Comparison of ENCODE assay signal across 13 mouse cellular contexts in genomic region chr10:60373543-60373936, GRCm38 (mm10). TPM values are rescaled to one million over a fixed set of nuclear protein-coding genes. Genes with fewer than 3 reads are reported as not detected.
DNase-seq lines count a peak whose midpoint lies in the region; ATAC-seq and TF ChIP-seq lines count a peak whose summit lies in the region.
"Had no signal": no experiment of that assay in that cellular context is flagged by ENCODE, and none has a peak within 500 bp of the region (broad histone marks: within the 10 kb centered on the region; RNA-seq: fewer than 3 reads in every experiment).

No protein-coding gene starts in this region.

- H3K4me2 ChIP-seq in heart, postnatal 0 days (ENCODE audit: low read depth, low read length) = no peak overlapping the region
- no peak overlapping the region for H3K4me2 ChIP-seq in lung, postnatal 0 days (replicated peaks; ENCODE audit: low read depth, low read length)
- H3K4me2 ChIP-seq in embryonic facial prominence, embryonic 11.5 days (ENCODE audit: low read depth, low read length) = no peak overlapping the region
- H3K4me2 ChIP-seq in limb, embryonic 13.5 days (replicated peaks) = no peak overlapping the region
- H3K4me2 ChIP-seq: forebrain, embryonic 13.5 days had no signal

- H3K27me3 ChIP-seq in heart, postnatal 0 days (ENCODE audit: control insufficient read depth, insufficient read depth, low read length) = no peaks in the 10 kb centered on the region
- H3K27me3 ChIP-seq in lung, postnatal 0 days (replicated peaks; ENCODE audit: insufficient read depth, low read length) = no peaks in the 10 kb centered on the region
- no peaks in the 10 kb centered on the region for H3K27me3 ChIP-seq in embryonic facial prominence, embryonic 11.5 days (ENCODE audit: control insufficient read depth, insufficient read depth, low read length)
- no peaks in the 10 kb centered on the region for H3K27me3 ChIP-seq in limb, embryonic 13.5 days
- H3K27me3 ChIP-seq: forebrain, embryonic 13.5 days had no signal

- no peak for TF ChIP-seq EP300 in heart, postnatal 0 days (IDR thresholded peaks at IDR 0.05; ENCODE audit: low read depth)
- no peak for TF ChIP-seq EP300 in lung, postnatal 0 days (IDR thresholded peaks at IDR 0.05)

- no peak for DNase-seq in heart, postnatal 0 days (ENCODE audit: low spot score)
- DNase-seq in heart, postnatal 25 days (ENCODE audit: low spot score) = no peak
- no peak for DNase-seq in lung, postnatal 0 days (ENCODE audit: low spot score)
- no peak for DNase-seq in lung, postnatal 14 days
- peak; percentile 72 for DNase-seq in embryonic facial prominence, embryonic 11.5 days (ENCODE audit: low spot score)
- no peak for DNase-seq in testis, postnatal 10 days (ENCODE audit: low spot score)
- DNase-seq in ovary, postnatal 36 days (ENCODE audit: low spot score) = no peak
- DNase-seq: gastrocnemius, postnatal 10 days; thymus, postnatal 14 days had no signal

- 48% methylated on average over 6 of the region's 6 CpGs for WGBS in heart, postnatal 0 days
- WGBS in lung, postnatal 0 days = 35% methylated on average over 6 of the region's 6 CpGs
- 18% methylated on average over 6 of the region's 6 CpGs for WGBS in embryonic facial prominence, embryonic 11.5 days
- 13% methylated on average over 6 of the region's 6 CpGs for WGBS in limb, embryonic 13.5 days

- peak overlapping the region; percentile 61 for H3K27ac ChIP-seq in heart, postnatal 0 days (ENCODE audit: low read depth)
- peak overlapping the region; percentile 11; the same call in 1 of the 2 replicates for H3K27ac ChIP-seq in lung, postnatal 0 days (ENCODE audit: low read length)
- 0 out of 2 replicates have a peak overlapping the region, but pooled peaks have one; percentile 8 for H3K27ac ChIP-seq in embryonic facial prominence, embryonic 11.5 days (replicated peaks; ENCODE audit: low read depth, low read length)
- H3K27ac ChIP-seq in limb, embryonic 13.5 days = peak overlapping the region; percentile 0; the same call in 1 of the 2 replicates
- H3K27ac ChIP-seq: forebrain, embryonic 13.5 days; left cerebral cortex, adult 2 months had no signal

- H3K4me1 ChIP-seq in heart, postnatal 0 days (ENCODE audit: control insufficient read depth, insufficient read depth) = peaks cover 3% of the 10 kb centered on the region; the same call in 1 of the 2 replicates
- no peaks in the 10 kb centered on the region for H3K4me1 ChIP-seq in lung, postnatal 0 days (ENCODE audit: insufficient read depth, low read depth, low read length)
- peaks cover 5% of the 10 kb centered on the region for H3K4me1 ChIP-seq in embryonic facial prominence, embryonic 11.5 days (ENCODE audit: control insufficient read depth, insufficient read depth, low read length)
- peaks cover 23% of the 10 kb centered on the region for H3K4me1 ChIP-seq in limb, embryonic 13.5 days

- TF ChIP-seq CTCF in heart, postnatal 0 days (IDR thresholded peaks at IDR 0.05; ENCODE audit: low read depth) = no peak
- TF ChIP-seq CTCF in lung, postnatal 0 days (IDR thresholded peaks at IDR 0.05) = no peak

- no peaks in the 10 kb centered on the region for H3K36me3 ChIP-seq in heart, postnatal 0 days (replicated peaks; ENCODE audit: control insufficient read depth, insufficient read depth, low read length)
- 0 out of 2 replicates have a peak, but pooled peaks cover 6% of the 10 kb centered on the region for H3K36me3 ChIP-seq in lung, postnatal 0 days (ENCODE audit: insufficient read depth, low read length)
- no peaks in the 10 kb centered on the region for H3K36me3 ChIP-seq in embryonic facial prominence, embryonic 11.5 days (replicated peaks; ENCODE audit: control insufficient read depth, insufficient read depth, low read depth, low read length)
- no peaks in the 10 kb centered on the region for H3K36me3 ChIP-seq in limb, embryonic 13.5 days

- H3K9ac ChIP-seq in heart, postnatal 0 days (replicated peaks; ENCODE audit: low read depth, low read length) = no peak overlapping the region
- H3K9ac ChIP-seq in lung, postnatal 0 days (replicated peaks; ENCODE audit: low read depth) = no peak overlapping the region
- no peak overlapping the region for H3K9ac ChIP-seq in embryonic facial prominence, embryonic 11.5 days (replicated peaks; ENCODE audit: low read length)
- H3K9ac ChIP-seq in limb, embryonic 13.5 days = no peak overlapping the region
- H3K9ac ChIP-seq: forebrain, embryonic 13.5 days had no signal

- H3K9me3 ChIP-seq in heart, postnatal 0 days (replicated peaks; ENCODE audit: control insufficient read depth, low read length) = no peaks in the 10 kb centered on the region
- H3K9me3 ChIP-seq in lung, postnatal 0 days (ENCODE audit: low read length) = no peaks in the 10 kb centered on the region
- no peaks in the 10 kb centered on the region for H3K9me3 ChIP-seq in embryonic facial prominence, embryonic 11.5 days (replicated peaks; ENCODE audit: control insufficient read depth, low read length)
- H3K9me3 ChIP-seq in limb, embryonic 13.5 days = no peaks in the 10 kb centered on the region
- H3K9me3 ChIP-seq: forebrain, embryonic 13.5 days had no signal

- H3K4me3 ChIP-seq in heart, postnatal 0 days (ENCODE audit: low read depth, low read length) = no peak overlapping the region
- no peak overlapping the region for H3K4me3 ChIP-seq in lung, postnatal 0 days (ENCODE audit: low read depth, low read length)
- no peak overlapping the region for H3K4me3 ChIP-seq in embryonic facial prominence, embryonic 11.5 days (ENCODE audit: low read depth, low read length)
- H3K4me3 ChIP-seq in limb, embryonic 13.5 days = no peak overlapping the region
- H3K4me3 ChIP-seq: forebrain, embryonic 13.5 days; left cerebral cortex, adult 2 months had no signal

- intact Hi-C loops in heart, postnatal 25 days (cut with DNase I) = no loop called here

- ATAC-seq in heart, postnatal 0 days (ENCODE audit: insufficient read depth, low read depth) = no peak
- no peak for ATAC-seq in lung, postnatal 0 days
- peak; percentile 37; the same call in 1 of the 2 replicates for ATAC-seq in embryonic facial prominence, embryonic 11.5 days (replicated peaks; ENCODE audit: insufficient number of reproducible peaks, low FRiP score, low TSS enrichment, low read depth)
- ATAC-seq in limb, embryonic 13.5 days (ENCODE audit: low FRiP score, low read depth) = no peak
- ATAC-seq: forebrain, embryonic 13.5 days had no signal

RNA-seq across cellular contexts. Expression of gene Gm17455, which starts 26.0 kb away (rescaled TPM):
- total RNA-seq in heart, postnatal 0 days (2014; rRNA removed; ENCODE audit: low replicate concordance) = not detected in 2 replicates
- polyA plus RNA-seq in heart, postnatal 0 days (2015; fragmentation: Nextera tagmentation; extraction: Ambion mirVana) = 0.38 TPM in 2 replicates
- total RNA-seq in heart, postnatal 25 days (2021) = not detected
- polyA plus RNA-seq in lung, postnatal 0 days (2015; fragmentation: Nextera tagmentation; extraction: Ambion mirVana) = 2.3 and 3.2 TPM in 2 replicates
- 1.2 and 1.3 TPM in 2 replicates for polyA plus RNA-seq in embryonic facial prominence, embryonic 11.5 days (2014; fragmentation: Nextera tagmentation; extraction: Ambion mirVana)
- polyA plus RNA-seq in limb, embryonic 13.5 days (2015; fragmentation: Nextera tagmentation; extraction: Ambion mirVana) = 0.79 and 1.0 TPM in 2 replicates
- total RNA-seq: adrenal gland, postnatal 10 days; gastrocnemius, postnatal 10 days; left cerebral cortex, adult 2 months had no signal

RNA-seq across cellular contexts. Expression of gene Vsir, which starts 26.9 kb away (rescaled TPM):
- 8.3 and 117 TPM in 2 replicates for total RNA-seq in heart, postnatal 0 days (2014; rRNA removed; ENCODE audit: low replicate concordance)
- polyA plus RNA-seq in heart, postnatal 0 days (2015; fragmentation: Nextera tagmentation; extraction: Ambion mirVana) = 4.6 and 4.7 TPM in 2 replicates
- 10 to 100 TPM; 20.2 to 23.5 TPM for total RNA-seq in heart, postnatal 25 days (2021)
- polyA plus RNA-seq in lung, postnatal 0 days (2015; fragmentation: Nextera tagmentation; extraction: Ambion mirVana) = 13.7 and 19.7 TPM in 2 replicates
- 1.7 and 2.6 TPM in 2 replicates for polyA plus RNA-seq in embryonic facial prominence, embryonic 11.5 days (2014; fragmentation: Nextera tagmentation; extraction: Ambion mirVana)
- polyA plus RNA-seq in limb, embryonic 13.5 days (2015; fragmentation: Nextera tagmentation; extraction: Ambion mirVana) = 1.9 and 2.0 TPM in 2 replicates

Comparison
In these comparisons a context has a peak if more than half of its experiments do, and no peak if none do; other contexts are left out.
1. H3K27ac ChIP-seq: peak in every context shown above with its lines; median percentile 61 in heart, postnatal 0 days; 11 in lung, postnatal 0 days; 8 in embryonic facial prominence, embryonic 11.5 days; 0 in limb, embryonic 13.5 days.